Mouse (Mus musculus): ENCODE data around the gene 0610037L13Rik. TPM values are rescaled to one million over a fixed set of nuclear protein-coding genes. Genes with fewer than 3 reads are reported as not detected.

The 0610037L13Rik gene
- polyA plus RNA-seq, 1 experiment = 141 TPM

- no peaks in the 10 kb centered on the region for H3K4me1 ChIP-seq (ENCODE audit: control insufficient read depth, insufficient read depth, low read length)
- H3K4me3 ChIP-seq (ENCODE audit: insufficient read depth, low read length) = no peak overlapping the region
- H3K27ac ChIP-seq (ENCODE audit: insufficient read depth, low read length) = no peak overlapping the region
- TF ChIP-seq POLR2A (IDR thresholded peaks at IDR 0.05; ENCODE audit: extremely low read depth, insufficient read depth, low read length) (no peak), CTCF (IDR thresholded peaks at IDR 0.05; ENCODE audit: extremely low read depth, insufficient read depth, low read length) (no peak)
These were observed 10.6 kb downstream of the 0610037L13Rik start for GRCm38 (mm10) chr4:107900206-107900605.

DNA sequence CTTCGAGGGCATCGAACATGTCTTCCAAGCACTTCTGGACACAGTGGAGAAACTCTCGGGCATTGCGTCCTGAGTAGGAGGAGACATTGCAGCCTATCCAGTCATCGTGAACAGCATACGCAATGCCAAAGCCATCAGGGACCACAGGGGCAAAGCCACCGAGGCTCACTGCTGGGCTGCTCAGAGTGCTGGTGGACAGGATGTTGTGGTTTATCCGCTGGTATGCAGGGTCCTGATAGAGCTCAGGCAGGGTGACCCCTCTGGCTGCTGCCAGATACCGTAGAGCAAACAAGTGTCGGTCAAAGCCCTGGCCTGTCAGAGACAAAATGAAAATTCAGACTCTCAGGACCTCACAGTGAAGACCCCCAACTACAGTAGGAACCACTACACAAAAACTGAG lies 14.6 kb downstream of the 0610037L13Rik start:
- H3K4me3 ChIP-seq (ENCODE audit: insufficient read depth, low read length) = no peak overlapping the region
- H3K4me1 ChIP-seq (ENCODE audit: control insufficient read depth, insufficient read depth, low read length) = no peaks in the 10 kb centered on the region
- TF ChIP-seq POLR2A (IDR thresholded peaks at IDR 0.05; ENCODE audit: extremely low read depth, insufficient read depth, low read length) = no peak
- TF ChIP-seq CTCF (IDR thresholded peaks at IDR 0.05; ENCODE audit: extremely low read depth, insufficient read depth, low read length) = no peak
- no peak overlapping the region for H3K27ac ChIP-seq (ENCODE audit: insufficient read depth, low read length)

- no peak overlapping the region for H3K4me3 ChIP-seq (ENCODE audit: insufficient read depth, low read length)
- no peaks in the 10 kb centered on the region for H3K4me1 ChIP-seq (ENCODE audit: control insufficient read depth, insufficient read depth, low read length)
- H3K27ac ChIP-seq (ENCODE audit: insufficient read depth, low read length) = no peak overlapping the region
- no peak for TF ChIP-seq POLR2A (IDR thresholded peaks at IDR 0.05; ENCODE audit: extremely low read depth, insufficient read depth, low read length)
- TF ChIP-seq CTCF (IDR thresholded peaks at IDR 0.05; ENCODE audit: extremely low read depth, insufficient read depth, low read length) = no peak
These were observed 16.9 kb downstream of the 0610037L13Rik start for GRCm38 (mm10) chr4:107906561-107906960.

DNA sequence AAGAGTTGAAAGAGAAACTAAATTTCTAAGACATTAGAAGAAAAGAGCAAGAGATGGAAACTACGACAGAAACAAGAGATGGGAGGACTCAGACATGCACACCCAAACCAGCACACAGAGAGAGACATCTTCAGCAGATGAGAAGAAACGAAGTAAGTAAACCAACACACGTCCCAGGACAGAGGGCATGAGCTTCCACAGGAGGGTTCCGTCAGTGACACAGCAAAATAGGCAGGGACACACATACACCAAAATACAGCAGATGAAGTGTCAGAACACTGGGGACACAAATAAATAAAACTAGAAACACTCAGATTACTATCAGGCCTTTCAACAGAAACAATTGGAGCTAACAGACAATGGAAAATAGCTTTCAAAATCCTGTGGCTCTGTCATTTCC lies 20.4 kb downstream of the 0610037L13Rik start:
- Histone ChIP-seq H3K4me3 (ENCODE audit: insufficient read depth, low read length) (no peak overlapping the region), H3K27ac (ENCODE audit: insufficient read depth, low read length) (no peak overlapping the region), H3K4me1 (ENCODE audit: control insufficient read depth, insufficient read depth, low read length) (no peaks in the 10 kb centered on the region)
- TF ChIP-seq CTCF (IDR thresholded peaks at IDR 0.05; ENCODE audit: extremely low read depth, insufficient read depth, low read length) (no peak), POLR2A (IDR thresholded peaks at IDR 0.05; ENCODE audit: extremely low read depth, insufficient read depth, low read length) (no peak)

GRCm38 (mm10) chr4:107920336-107920735 lies 30.7 kb downstream of the 0610037L13Rik start:
- H3K27ac ChIP-seq (ENCODE audit: insufficient read depth, low read length) = no peak overlapping the region
- no peak for TF ChIP-seq CTCF (IDR thresholded peaks at IDR 0.05; ENCODE audit: extremely low read depth, insufficient read depth, low read length)
- TF ChIP-seq POLR2A (IDR thresholded peaks at IDR 0.05; ENCODE audit: extremely low read depth, insufficient read depth, low read length) = no peak
- H3K4me3 ChIP-seq (ENCODE audit: insufficient read depth, low read length) = no peak overlapping the region
- H3K4me1 ChIP-seq (ENCODE audit: control insufficient read depth, insufficient read depth, low read length) = no peaks in the 10 kb centered on the region

GRCm38 (mm10) chr4:107921152-107921695 lies 31.6 kb downstream of the 0610037L13Rik start:
- Histone ChIP-seq H3K27ac (ENCODE audit: insufficient read depth, low read length) (no peak overlapping the region), H3K4me3 (ENCODE audit: insufficient read depth, low read length) (no peak overlapping the region), H3K4me1 (ENCODE audit: control insufficient read depth, insufficient read depth, low read length) (no peaks in the 10 kb centered on the region)
- TF ChIP-seq CTCF (IDR thresholded peaks at IDR 0.05; ENCODE audit: extremely low read depth, insufficient read depth, low read length) (no peak), POLR2A (IDR thresholded peaks at IDR 0.05; ENCODE audit: extremely low read depth, insufficient read depth, low read length) (no peak)

DNA sequence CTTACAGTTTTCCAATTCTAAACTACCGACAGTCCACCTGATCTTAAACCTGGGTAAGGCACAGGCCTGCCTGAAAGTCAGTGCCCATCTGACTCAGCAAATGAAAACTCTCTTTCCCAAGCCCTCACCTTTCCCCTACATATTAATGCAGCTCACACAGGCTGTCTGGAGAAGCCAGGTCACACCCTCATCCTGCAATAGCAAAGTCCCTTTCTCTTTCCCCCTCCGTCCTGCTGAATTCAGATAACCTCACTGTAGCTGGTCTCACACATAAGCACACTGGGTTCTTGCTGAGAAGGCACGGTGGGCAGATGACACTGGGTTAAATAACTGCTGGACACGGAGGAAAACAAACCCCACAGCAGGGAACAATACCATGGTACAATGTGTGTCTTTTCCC lies 32.3 kb downstream of the 0610037L13Rik start:
- Histone ChIP-seq H3K4me3 (ENCODE audit: insufficient read depth, low read length) (no peak overlapping the region; the same call in 1 of the 2 replicates), H3K27ac (ENCODE audit: insufficient read depth, low read length) (0 out of 2 replicates have a peak overlapping the region, but pooled peaks have one; percentile 1), H3K4me1 (ENCODE audit: control insufficient read depth, insufficient read depth, low read length) (no peaks in the 10 kb centered on the region)
- TF ChIP-seq CTCF (IDR thresholded peaks at IDR 0.05; ENCODE audit: extremely low read depth, insufficient read depth, low read length) (no peak), POLR2A (IDR thresholded peaks at IDR 0.05; ENCODE audit: extremely low read depth, insufficient read depth, low read length) (no peak)

DNA sequence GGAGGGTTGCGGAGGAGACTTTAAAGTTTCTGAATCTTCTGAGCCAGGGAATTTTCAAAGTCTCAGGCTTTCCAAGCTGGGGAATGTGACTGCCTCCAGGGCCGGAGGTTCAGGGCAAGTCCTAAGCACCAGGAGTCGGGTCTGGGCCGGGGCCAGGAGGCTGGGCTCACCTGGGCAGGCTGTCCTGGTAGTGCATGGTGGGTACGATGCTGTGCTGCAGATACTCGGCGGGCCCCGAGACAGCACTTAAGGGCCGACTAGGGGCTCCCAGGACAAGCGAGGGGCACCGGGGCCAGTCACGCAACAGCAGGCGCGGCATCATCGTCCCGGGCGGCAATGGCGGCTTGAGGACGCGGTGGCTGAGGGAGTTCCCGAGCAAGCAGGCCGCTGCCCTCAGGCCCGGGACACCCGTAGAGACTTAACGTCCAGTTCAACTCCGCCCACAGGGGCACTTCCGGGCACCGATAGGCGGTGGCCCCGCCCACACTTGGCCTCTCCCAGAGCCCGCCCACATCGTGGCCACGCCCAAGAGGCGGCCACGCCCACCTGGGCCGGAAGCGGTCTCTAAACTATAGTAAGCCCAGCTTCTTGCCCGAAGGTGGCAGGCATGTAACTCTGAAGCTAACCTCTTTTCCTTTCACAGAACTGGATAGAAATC lies 33.7 kb downstream of the 0610037L13Rik start, which contains the start of gene Cpt2:
TSS of gene Cpt2 (minus strand) at position 466 of the 658 bp plus-strand sequence.
- peak; percentile 40; the same call in 1 of the 2 replicates for TF ChIP-seq POLR2A (IDR thresholded peaks at IDR 0.05; ENCODE audit: extremely low read depth, insufficient read depth, low read length)
- no peak for TF ChIP-seq CTCF (IDR thresholded peaks at IDR 0.05; ENCODE audit: extremely low read depth, insufficient read depth, low read length)
- Histone ChIP-seq H3K4me1 (ENCODE audit: control insufficient read depth, insufficient read depth, low read length) (no peaks in the 10 kb centered on the region), H3K27ac (ENCODE audit: insufficient read depth, low read length) (peak within 1 kb of the TSS; percentile 78; the same call in 1 of the 2 replicates), H3K4me3 (ENCODE audit: insufficient read depth, low read length) (peak within 1 kb of the TSS; percentile 55)

DNA sequence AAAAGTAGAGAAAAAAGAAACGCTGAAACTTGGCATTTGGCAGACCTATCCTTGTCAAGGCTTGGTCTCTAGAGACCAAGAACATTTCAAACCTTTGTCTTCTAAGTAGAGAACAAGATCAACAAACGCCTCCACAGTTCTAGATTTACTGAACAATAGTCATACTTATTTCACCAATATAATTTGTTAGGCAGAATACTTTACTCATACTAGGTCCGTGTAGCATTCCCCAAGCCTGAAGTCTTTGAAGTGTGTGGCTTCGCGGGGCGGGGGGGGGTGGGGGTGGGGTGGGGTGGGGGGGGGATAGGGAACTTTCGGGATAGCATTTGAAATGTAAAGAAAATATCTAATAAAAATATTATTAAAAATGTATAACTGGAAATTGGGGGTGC lies 34.2 kb downstream of the 0610037L13Rik start:
- no peaks in the 10 kb centered on the region for H3K4me1 ChIP-seq (ENCODE audit: control insufficient read depth, insufficient read depth, low read length)
- H3K4me3 ChIP-seq (ENCODE audit: insufficient read depth, low read length) = no peak overlapping the region; the same call in 1 of the 2 replicates
- TF ChIP-seq POLR2A (IDR thresholded peaks at IDR 0.05; ENCODE audit: extremely low read depth, insufficient read depth, low read length) (no peak), CTCF (IDR thresholded peaks at IDR 0.05; ENCODE audit: extremely low read depth, insufficient read depth, low read length) (no peak)
- H3K27ac ChIP-seq (ENCODE audit: insufficient read depth, low read length) = no peak overlapping the region

DNA sequence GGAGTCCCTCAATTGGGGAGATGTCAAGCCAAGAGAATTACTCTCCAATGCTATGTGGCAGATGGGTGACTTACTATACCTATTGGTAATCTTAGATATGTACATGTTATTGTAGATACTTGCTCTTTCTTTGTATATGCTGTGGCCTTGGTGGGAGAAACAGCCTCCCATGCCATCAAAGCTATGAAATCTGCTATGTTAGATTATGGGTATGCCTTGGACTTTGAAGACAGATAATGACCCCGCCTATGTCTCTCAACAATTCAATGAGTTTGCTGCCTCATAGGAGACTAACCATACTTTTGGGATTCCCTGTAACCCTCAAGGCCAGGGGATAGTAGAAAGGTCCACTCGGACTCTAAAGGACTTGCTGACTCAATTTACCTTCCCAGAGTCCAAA lies 38.7 kb downstream of the 0610037L13Rik start:
- no peaks in the 10 kb centered on the region for H3K4me1 ChIP-seq (ENCODE audit: control insufficient read depth, insufficient read depth, low read length)
- no peak overlapping the region for H3K4me3 ChIP-seq (ENCODE audit: insufficient read depth, low read length)
- H3K27ac ChIP-seq (ENCODE audit: insufficient read depth, low read length) = no peak overlapping the region
- no peak for TF ChIP-seq CTCF (IDR thresholded peaks at IDR 0.05; ENCODE audit: extremely low read depth, insufficient read depth, low read length)
- no peak for TF ChIP-seq POLR2A (IDR thresholded peaks at IDR 0.05; ENCODE audit: extremely low read depth, insufficient read depth, low read length)

Measured in cortical plate, adult 2 months (tissue).